Mouse (Mus musculus): ENCODE results near the gene Teddm2.

Gene Teddm2

GRCm38 (mm10) chr1:153814278-153814677, 85.8 kb downstream of the Teddm2 start:
- no peak for DNase-seq

GRCm38 (mm10) chr1:153807390-153807993, 92.5 kb downstream of the Teddm2 start:
- DNase-seq, result peak; percentile 67 to 82

- no peak for DNase-seq
Measured at GRCm38 (mm10) chr1:153803530-153803929, 96.5 kb downstream of the Teddm2 start.

GRCm38 (mm10) chr1:153802691-153803090, 97.3 kb downstream of the Teddm2 start:
- DNase-seq, result peak; percentile 4 to 8
